Mouse (Mus musculus): ENCODE measurements at regions not wholly inside any gene's neighbourhood (a gene's known extent, or its start where the extent isn't known, plus 50 kb on each side); places are given as distances from the start of the nearest gene placed in this dataset.

DNA sequence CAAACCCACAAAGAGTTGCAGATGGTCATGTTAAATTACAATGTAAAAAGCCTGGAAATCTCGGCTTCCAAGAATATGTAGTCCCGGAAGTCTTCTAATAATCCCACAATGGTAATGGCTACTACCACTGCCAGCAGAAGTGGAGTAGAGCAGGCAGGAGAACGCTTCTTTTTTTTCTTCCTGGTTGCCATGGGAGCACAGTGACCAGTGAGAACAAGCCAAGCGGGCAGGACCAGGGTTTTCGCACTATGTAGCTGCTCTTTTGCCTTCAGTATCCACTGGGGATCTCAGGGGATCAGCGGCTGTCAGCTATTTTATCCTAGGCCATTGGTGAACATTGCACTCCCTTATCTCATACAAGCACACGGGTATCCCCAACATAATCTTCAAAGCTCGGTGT is 127.3 kb upstream of the Spin1 start:
- no peak for ATAC-seq
- Histone ChIP-seq H3K4me3 (no peak overlapping the region), H3K27me3 (no peaks in the 10 kb centered on the region), H3K27ac (no peak overlapping the region), H3K9me3 (replicated peaks) (no peaks in the 10 kb centered on the region), H3K4me1 (no peaks in the 10 kb centered on the region), H3K36me3 (ENCODE audit: poor library complexity, severe bottlenecking) (no peaks in the 10 kb centered on the region), H3K9ac (no peak overlapping the region), H3K4me2 (no peak overlapping the region)
- 63% methylated on average over 8 of the region's 8 CpGs for WGBS

- ATAC-seq = no peak
- H3K27ac ChIP-seq = no peak overlapping the region
- H3K36me3 ChIP-seq (ENCODE audit: poor library complexity, severe bottlenecking) = no peaks in the 10 kb centered on the region
- H3K4me3 ChIP-seq = no peak overlapping the region
- H3K4me1 ChIP-seq = no peaks in the 10 kb centered on the region
- H3K9ac ChIP-seq = no peak overlapping the region
- no peaks in the 10 kb centered on the region for H3K27me3 ChIP-seq
- 83% methylated on average over 12 of the region's 12 CpGs for WGBS
- H3K4me2 ChIP-seq = no peak overlapping the region
- H3K9me3 ChIP-seq (replicated peaks) = no peaks in the 10 kb centered on the region
These were observed 125.3 kb upstream of the Spin1 start for GRCm38 (mm10) chr13:50975306-50975920.

DNA sequence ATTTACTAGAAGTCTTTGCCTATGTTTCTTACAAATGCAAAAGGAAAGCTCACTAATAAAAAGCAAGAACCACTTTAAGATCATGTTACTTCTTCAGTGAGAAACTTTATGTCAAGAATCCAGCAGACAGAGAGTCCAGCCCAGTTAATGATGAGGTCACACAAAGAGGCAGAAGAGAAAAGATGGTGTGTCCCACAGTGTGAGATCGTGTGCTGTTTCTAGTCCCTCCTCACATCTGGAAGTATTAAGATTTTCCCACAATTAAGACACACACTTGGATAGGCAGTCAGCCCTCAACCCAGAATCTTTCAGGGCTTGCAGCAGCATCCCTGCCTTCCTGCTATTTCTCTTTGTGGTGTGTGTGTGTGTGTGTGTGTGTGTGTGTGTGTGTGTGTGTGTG is 118.7 kb upstream of the Spin1 start:
- H3K4me1 ChIP-seq = no peaks in the 10 kb centered on the region
- no peak overlapping the region for H3K4me3 ChIP-seq
- H3K27me3 ChIP-seq = no peaks in the 10 kb centered on the region
- H3K9ac ChIP-seq = no peak overlapping the region
- ATAC-seq = no peak
- no peaks in the 10 kb centered on the region for H3K36me3 ChIP-seq (ENCODE audit: poor library complexity, severe bottlenecking)
- H3K27ac ChIP-seq = no peak overlapping the region
- no peak overlapping the region for H3K4me2 ChIP-seq
- 74% methylated on average over 1 of the region's 1 CpGs for WGBS
- no peaks in the 10 kb centered on the region for H3K9me3 ChIP-seq (replicated peaks)

DNA sequence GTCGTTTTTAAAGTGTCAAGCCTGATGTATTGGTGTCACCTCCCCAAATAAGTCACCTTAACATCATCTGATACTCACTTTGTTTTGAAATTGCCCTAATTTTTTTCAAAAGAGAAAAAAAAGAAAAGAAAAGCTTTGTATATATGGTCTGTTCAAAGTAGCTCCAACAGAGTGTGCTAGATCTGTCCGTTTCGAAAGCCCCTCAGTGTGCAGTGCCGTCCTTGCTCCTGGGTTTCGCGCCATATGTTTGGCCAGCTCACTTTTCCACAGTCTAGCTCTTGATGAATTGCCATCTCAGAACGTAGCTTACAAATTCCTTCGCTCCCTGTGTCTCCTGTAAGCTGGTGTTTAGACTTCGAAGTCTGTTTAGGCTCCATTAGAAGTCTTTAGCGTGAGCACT is 117.7 kb upstream of the Spin1 start:
- H3K36me3 ChIP-seq (ENCODE audit: poor library complexity, severe bottlenecking) = no peaks in the 10 kb centered on the region
- H3K4me1 ChIP-seq = no peaks in the 10 kb centered on the region
- no peaks in the 10 kb centered on the region for H3K27me3 ChIP-seq
- WGBS = 91% methylated on average over 10 of the region's 10 CpGs
- no peak overlapping the region for H3K27ac ChIP-seq
- no peak overlapping the region for H3K4me2 ChIP-seq
- H3K9ac ChIP-seq = no peak overlapping the region
- ATAC-seq = no peak
- no peaks in the 10 kb centered on the region for H3K9me3 ChIP-seq (replicated peaks)
- no peak overlapping the region for H3K4me3 ChIP-seq

DNA sequence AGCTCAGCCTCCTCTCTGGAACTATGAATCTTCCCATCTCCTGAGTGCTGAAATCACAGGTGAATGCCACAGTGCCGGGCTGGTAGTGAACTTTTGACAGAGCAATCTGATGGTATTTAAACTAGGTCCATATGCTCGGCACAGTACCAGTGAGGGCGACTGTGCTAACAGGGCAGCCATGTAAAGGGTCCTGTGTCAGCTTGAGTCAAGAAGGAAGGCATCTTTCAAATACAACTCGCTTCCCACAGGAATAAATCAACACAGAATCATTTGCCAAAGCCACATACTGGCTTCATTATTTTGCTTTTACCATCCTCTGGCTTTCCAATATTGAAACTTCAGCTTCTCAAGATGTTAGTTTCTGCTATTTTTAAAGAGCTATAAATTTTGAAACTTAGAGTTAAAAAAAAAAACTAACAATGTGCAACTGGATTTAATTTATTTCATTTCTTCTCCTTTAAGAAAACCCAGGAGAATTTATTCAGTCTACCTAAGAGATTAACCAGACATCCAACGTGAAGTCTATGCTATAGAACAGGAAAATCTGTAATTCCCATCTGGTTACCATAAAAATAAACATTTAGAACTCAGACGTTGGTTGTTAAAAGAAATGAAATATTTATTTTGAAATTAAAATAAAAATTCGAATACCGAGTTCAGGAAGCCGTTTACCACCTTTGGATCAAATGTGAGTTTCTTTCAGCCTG is 108.8 kb upstream of the Spin1 start:
- no peak for ATAC-seq
- H3K27me3 ChIP-seq = no peaks in the 10 kb centered on the region
- 0 out of 2 replicates have a peak, but pooled peaks cover 5% of the 10 kb centered on the region for H3K9me3 ChIP-seq (replicated peaks)
- no peak overlapping the region for H3K27ac ChIP-seq
- no peaks in the 10 kb centered on the region for H3K4me1 ChIP-seq
- no peak overlapping the region for H3K4me2 ChIP-seq
- no peak overlapping the region for H3K9ac ChIP-seq
- H3K36me3 ChIP-seq (ENCODE audit: poor library complexity, severe bottlenecking) = no peaks in the 10 kb centered on the region
- WGBS = 90% methylated on average over 9 of the region's 9 CpGs
- no peak overlapping the region for H3K4me3 ChIP-seq

GRCm38 (mm10) chr13:50999738-51000137 is 100.9 kb upstream of the Spin1 start:
- Histone ChIP-seq H3K36me3 (ENCODE audit: poor library complexity, severe bottlenecking) (no peaks in the 10 kb centered on the region), H3K9me3 (replicated peaks) (no peaks in the 10 kb centered on the region), H3K4me2 (no peak overlapping the region), H3K4me3 (no peak overlapping the region), H3K27me3 (no peaks in the 10 kb centered on the region), H3K4me1 (no peaks in the 10 kb centered on the region), H3K9ac (no peak overlapping the region), H3K27ac (no peak overlapping the region)
- WGBS = 74% methylated on average over 4 of the region's 4 CpGs
- ATAC-seq = no peak

- Histone ChIP-seq H3K27ac (no peak overlapping the region), H3K9me3 (replicated peaks) (no peaks in the 10 kb centered on the region; the same call in 1 of the 2 replicates), H3K4me3 (no peak overlapping the region), H3K4me2 (no peak overlapping the region), H3K36me3 (ENCODE audit: poor library complexity, severe bottlenecking) (no peaks in the 10 kb centered on the region), H3K27me3 (no peaks in the 10 kb centered on the region), H3K4me1 (no peaks in the 10 kb centered on the region), H3K9ac (no peak overlapping the region)
- no peak for ATAC-seq
- 67% methylated on average over 3 of the region's 3 CpGs for WGBS
These were observed 95.9 kb upstream of the Spin1 start for GRCm38 (mm10) chr13:51004827-51005226.

DNA sequence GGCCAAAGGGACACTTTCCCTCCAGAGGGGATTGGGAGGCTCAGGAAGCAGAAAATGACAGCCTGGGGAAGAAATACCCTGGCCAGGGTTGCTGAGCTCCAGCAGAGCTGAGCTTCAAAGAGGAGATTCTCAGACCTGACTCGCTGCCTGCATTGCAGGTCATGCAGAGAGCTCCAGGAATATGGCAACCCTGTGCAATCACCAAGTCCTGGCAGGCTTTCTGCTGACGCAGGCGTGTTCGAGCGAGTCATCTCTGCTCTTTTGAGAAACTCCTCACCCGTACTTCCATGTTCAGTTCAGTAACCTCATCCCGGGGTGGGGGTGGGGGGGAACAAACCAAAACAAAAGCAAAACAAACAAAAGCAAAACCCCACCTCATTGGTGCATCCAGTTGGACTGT is 89.9 kb upstream of the Spin1 start:
- no peak for ATAC-seq
- H3K4me3 ChIP-seq = no peak overlapping the region
- no peaks in the 10 kb centered on the region; the same call in 1 of the 2 replicates for H3K9me3 ChIP-seq (replicated peaks)
- no peak overlapping the region for H3K4me2 ChIP-seq
- H3K4me1 ChIP-seq = no peaks in the 10 kb centered on the region
- H3K9ac ChIP-seq = no peak overlapping the region
- WGBS = 86% methylated on average over 7 of the region's 7 CpGs
- H3K27ac ChIP-seq = no peak overlapping the region
- no peaks in the 10 kb centered on the region for H3K27me3 ChIP-seq
- no peaks in the 10 kb centered on the region for H3K36me3 ChIP-seq (ENCODE audit: poor library complexity, severe bottlenecking)

- Histone ChIP-seq H3K4me2 (no peak overlapping the region), H3K27me3 (no peaks in the 10 kb centered on the region), H3K27ac (no peak overlapping the region), H3K36me3 (ENCODE audit: poor library complexity, severe bottlenecking) (no peaks in the 10 kb centered on the region), H3K4me3 (no peak overlapping the region), H3K9ac (no peak overlapping the region), H3K9me3 (replicated peaks) (no peaks in the 10 kb centered on the region), H3K4me1 (no peaks in the 10 kb centered on the region)
- 84% methylated on average over 3 of the region's 3 CpGs for WGBS
- ATAC-seq = no peak
These were observed 84.5 kb upstream of the Spin1 start for GRCm38 (mm10) chr13:51016209-51016608.

DNA sequence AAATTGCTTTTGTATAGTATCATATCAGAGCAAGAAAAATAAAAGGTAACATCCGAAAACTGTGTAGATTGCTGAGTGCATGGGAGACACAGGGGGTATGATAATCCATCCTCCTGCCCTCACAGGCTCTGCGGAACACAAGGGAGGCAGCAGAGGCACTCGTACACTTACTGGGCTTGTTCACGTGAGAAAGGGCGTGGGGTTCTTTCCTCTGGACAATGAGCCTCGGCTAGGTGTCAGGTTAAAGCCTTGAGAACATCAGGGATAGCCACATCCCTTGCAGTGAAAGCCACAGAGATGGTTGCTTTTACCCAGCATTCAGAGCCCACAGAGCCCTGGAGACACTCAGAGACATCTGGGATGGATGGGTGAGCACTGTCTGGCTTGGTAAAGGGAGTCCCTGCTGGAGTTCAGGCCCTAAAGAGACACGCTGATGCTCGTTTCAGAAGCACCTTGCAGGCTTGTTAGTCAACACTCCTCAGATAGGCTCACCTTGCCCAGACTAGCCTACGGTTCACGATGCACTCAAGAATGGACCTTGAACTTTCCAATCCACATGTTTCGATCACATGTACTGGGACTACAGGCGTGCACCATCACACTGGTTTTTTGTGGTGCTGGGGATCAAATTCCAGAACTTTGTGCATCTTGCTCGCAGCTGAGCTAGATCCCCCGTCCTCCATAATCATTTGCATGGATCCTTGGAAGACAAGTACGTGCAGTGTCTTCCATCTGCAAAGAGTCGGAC is 83.5 kb upstream of the Spin1 start:
- Histone ChIP-seq H3K9me3 (replicated peaks) (no peaks in the 10 kb centered on the region), H3K9ac (no peak overlapping the region), H3K4me3 (no peak overlapping the region), H3K4me1 (no peaks in the 10 kb centered on the region), H3K36me3 (ENCODE audit: poor library complexity, severe bottlenecking) (no peaks in the 10 kb centered on the region), H3K27ac (no peak overlapping the region), H3K27me3 (no peaks in the 10 kb centered on the region), H3K4me2 (no peak overlapping the region)
- ATAC-seq = no peak
- 82% methylated on average over 16 of the region's 16 CpGs for WGBS

DNA sequence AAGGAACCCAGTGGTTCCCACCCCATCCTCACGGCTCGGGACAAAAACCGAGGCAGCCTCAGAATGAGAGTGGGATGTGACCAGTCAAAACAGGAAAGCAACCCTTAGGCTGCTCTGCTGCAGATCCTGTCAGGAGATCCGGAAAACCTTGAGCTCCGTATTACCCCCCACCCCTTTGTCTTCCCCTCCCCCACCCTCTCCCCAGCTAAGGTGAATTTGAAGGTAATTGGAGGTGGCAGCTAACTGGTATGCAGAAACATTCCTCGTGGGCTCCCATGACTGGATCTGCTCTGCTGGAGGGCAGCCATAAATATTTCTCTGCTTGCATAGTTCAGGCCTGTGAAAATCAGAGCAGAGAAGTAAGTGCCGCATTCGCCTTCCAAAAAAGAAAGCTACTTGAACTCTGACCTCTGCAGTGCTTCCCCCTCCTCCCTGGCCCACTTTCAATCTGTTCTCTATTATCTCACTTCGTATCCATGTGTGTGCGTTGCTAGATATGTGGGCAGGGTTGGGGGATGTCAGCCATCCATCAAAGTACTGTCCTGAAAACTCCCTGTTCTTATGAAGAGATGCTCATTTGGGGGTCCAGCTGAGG is 82.9 kb upstream of the Spin1 start:
- Histone ChIP-seq H3K9me3 (replicated peaks) (no peaks in the 10 kb centered on the region), H3K4me3 (no peak overlapping the region), H3K9ac (no peak overlapping the region), H3K27ac (no peak overlapping the region), H3K4me2 (no peak overlapping the region), H3K4me1 (0 out of 2 replicates have a peak, but pooled peaks cover 3% of the 10 kb centered on the region), H3K27me3 (no peaks in the 10 kb centered on the region), H3K36me3 (ENCODE audit: poor library complexity, severe bottlenecking) (no peaks in the 10 kb centered on the region)
- ATAC-seq = no peak
- 59% methylated on average over 10 of the region's 10 CpGs for WGBS

- no peaks in the 10 kb centered on the region for H3K27me3 ChIP-seq
- no peaks in the 10 kb centered on the region for H3K36me3 ChIP-seq (ENCODE audit: poor library complexity, severe bottlenecking)
- no peak for ATAC-seq
- WGBS = 89% methylated on average over 10 of the region's 10 CpGs
- 0 out of 2 replicates have a peak, but pooled peaks cover 3% of the 10 kb centered on the region for H3K4me1 ChIP-seq
- H3K9ac ChIP-seq = no peak overlapping the region
- H3K9me3 ChIP-seq (replicated peaks) = no peaks in the 10 kb centered on the region
- no peak overlapping the region for H3K4me2 ChIP-seq
- H3K4me3 ChIP-seq = no peak overlapping the region
- H3K27ac ChIP-seq = no peak overlapping the region
These were observed 82.3 kb upstream of the Spin1 start for GRCm38 (mm10) chr13:51018366-51018765.

Data from forebrain, embryonic 13.5 days (tissue).